ENCODE assay signal across 29 mouse cellular contexts in the genomic region with DNA sequence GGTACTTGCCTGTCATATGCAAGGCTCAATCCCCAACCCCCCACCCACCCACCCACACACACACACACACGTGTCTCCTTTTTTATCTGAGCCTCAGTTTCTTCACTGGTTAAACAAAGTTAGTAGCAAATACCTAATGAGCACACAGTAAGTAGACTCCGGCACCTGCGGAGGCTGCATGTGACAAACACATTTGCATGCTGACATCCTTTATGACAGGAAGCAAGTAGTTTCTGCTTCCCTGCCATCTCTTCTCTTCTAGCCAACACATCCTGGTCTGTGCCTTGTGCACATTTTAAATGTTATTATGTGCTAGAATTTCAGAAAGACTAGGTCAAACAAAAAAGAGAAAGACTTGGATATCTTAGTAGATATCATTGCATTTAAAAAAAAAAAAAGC.
"Had no signal": no experiment of that assay in that cellular context is flagged by ENCODE, and none has a peak within 500 bp of the region (broad histone marks: within the 10 kb centered on the region; RNA-seq: fewer than 3 reads in every experiment).

No protein-coding gene starts in this region.

- H3K36me3 ChIP-seq: limb, embryonic 10.5 days; limb, embryonic 12.5 days; limb, embryonic 13.5 days; limb, embryonic 15.5 days; liver, embryonic 12.5 days; liver, embryonic 13.5 days; liver, embryonic 15.5 days; lung, embryonic 15.5 days; midbrain, embryonic 10.5 days; midbrain, embryonic 12.5 days; midbrain, embryonic 13.5 days; midbrain, embryonic 15.5 days had no signal

- H3K4me3 ChIP-seq: limb, embryonic 10.5 days; limb, embryonic 12.5 days; limb, embryonic 13.5 days; limb, embryonic 15.5 days; liver, embryonic 12.5 days; liver, embryonic 13.5 days; liver, embryonic 15.5 days; lung, embryonic 15.5 days; megakaryocyte, embryonic 14.5 days; midbrain, embryonic 10.5 days; midbrain, embryonic 12.5 days; midbrain, embryonic 13.5 days; midbrain, embryonic 15.5 days; myocyte had no signal

- H3K9me3 ChIP-seq: limb, embryonic 10.5 days; limb, embryonic 12.5 days; limb, embryonic 13.5 days; limb, embryonic 15.5 days; liver, embryonic 12.5 days; liver, embryonic 13.5 days; liver, embryonic 15.5 days; lung, embryonic 15.5 days; megakaryocyte, embryonic 14.5 days; midbrain, embryonic 10.5 days; midbrain, embryonic 12.5 days; midbrain, embryonic 13.5 days; midbrain, embryonic 15.5 days had no signal

- H3K27me3 ChIP-seq: liver, embryonic 12.5 days; liver, embryonic 13.5 days; liver, embryonic 15.5 days; midbrain, embryonic 12.5 days; midbrain, embryonic 13.5 days; midbrain, embryonic 15.5 days had no signal

- H3K4me2 ChIP-seq: limb, embryonic 12.5 days; limb, embryonic 13.5 days; limb, embryonic 15.5 days; liver, embryonic 11.5 days; liver, embryonic 12.5 days; liver, embryonic 13.5 days; liver, embryonic 15.5 days; lung, embryonic 14.5 days; lung, embryonic 15.5 days; midbrain, embryonic 11.5 days; midbrain, embryonic 12.5 days; midbrain, embryonic 13.5 days; midbrain, embryonic 15.5 days had no signal

- H3K27ac ChIP-seq: limb, embryonic 10.5 days; limb, embryonic 12.5 days; limb, embryonic 13.5 days; limb, embryonic 15.5 days; liver, embryonic 12.5 days; liver, embryonic 13.5 days; liver, embryonic 14.5 days; liver, embryonic 15.5 days; lung, embryonic 15.5 days; macrophage; midbrain, embryonic 10.5 days; midbrain, embryonic 12.5 days; midbrain, embryonic 13.5 days; midbrain, embryonic 15.5 days had no signal

- DNase-seq: left cerebral cortex, postnatal 4 days; liver; liver, embryonic 13.5 days; liver, postnatal 0 days; lung, adult 18-20 months; lung, adult 2 months; lung, embryonic 14.5 days; lung, postnatal 10 days; lung, postnatal 14 days; lung, postnatal 36 days; lung, postnatal 4 days; midbrain, embryonic 14.5 days had no signal

- H3K4me1 ChIP-seq: liver, embryonic 12.5 days; liver, embryonic 13.5 days; liver, embryonic 15.5 days; lung, embryonic 15.5 days; megakaryocyte, embryonic 14.5 days; midbrain, embryonic 13.5 days; midbrain, embryonic 15.5 days had no signal

- H3K9ac ChIP-seq: limb, embryonic 12.5 days; limb, embryonic 13.5 days; limb, embryonic 15.5 days; liver, embryonic 12.5 days; liver, embryonic 13.5 days; liver, embryonic 14.5 days; liver, embryonic 15.5 days; liver, postnatal 0 days; lung, embryonic 14.5 days; lung, embryonic 15.5 days; midbrain, embryonic 12.5 days; midbrain, embryonic 13.5 days; midbrain, embryonic 15.5 days had no signal
